Mouse (Mus musculus) retina, postnatal 7 days (tissue): Measurements from ENCODE around the gene Ccdc142.

Source experiments
- DNase-seq: peaks from one replicate; pipeline ENCODE4 v3.0.0-alpha.2; 2012; ENCODE audit warnings: low read depth, low spot score

The Ccdc142 gene

GRCm38 (mm10) chr6:83101316-83101687 lies at the start of gene Ccdc142, which contains the start of gene Gm42688:
Gene Ccdc142 (plus strand): TSS chr6:83101601.
Gene Gm42688 (plus strand): TSS chr6:83101617.
- DNase-seq = peak; percentile 82

- DNase-seq = no peak
Observed at GRCm38 (mm10) chr6:83053136-83053960, 48.1 kb upstream of the Ccdc142 start.

GRCm38 (mm10) chr6:83054074-83054851 lies 47.1 kb upstream of the Ccdc142 start, which contains the start of gene Aup1:
Gene Aup1 (plus strand): TSS chr6:83054521.
- DNase-seq = peak; percentile 98

- no peak for DNase-seq
Observed at GRCm38 (mm10) chr6:83054871-83055431, 46.5 kb upstream of the Ccdc142 start, which contains the start of gene Htra2. Gene Htra2 (minus strand): TSS chr6:83055273.

GRCm38 (mm10) chr6:83057790-83058189 lies 43.6 kb upstream of the Ccdc142 start, which contains the start of gene Dqx1:
Gene Dqx1 (plus strand): TSS chr6:83057844.
- no peak for DNase-seq

- DNase-seq = no peak
Observed at GRCm38 (mm10) chr6:83058725-83059124, 42.7 kb upstream of the Ccdc142 start.

GRCm38 (mm10) chr6:83065995-83066394 lies 35.4 kb upstream of the Ccdc142 start:
- DNase-seq = no peak

- no peak for DNase-seq
Observed at GRCm38 (mm10) chr6:83066441-83066840, 35.0 kb upstream of the Ccdc142 start.

GRCm38 (mm10) chr6:83068221-83068620 lies 33.2 kb upstream of the Ccdc142 start:
- DNase-seq = no peak

- DNase-seq = no peak
Observed at GRCm38 (mm10) chr6:83068706-83069487, 32.5 kb upstream of the Ccdc142 start.

GRCm38 (mm10) chr6:83069488-83070246 lies 31.7 kb upstream of the Ccdc142 start:
- no peak for DNase-seq

- DNase-seq = no peak
Observed at GRCm38 (mm10) chr6:83070247-83070310, 31.3 kb upstream of the Ccdc142 start, which contains the start of gene Tlx2. Gene Tlx2 (minus strand): TSS chr6:83070293.

- no peak for DNase-seq
Observed at GRCm38 (mm10) chr6:83070311-83071219, 30.8 kb upstream of the Ccdc142 start.

- DNase-seq = no peak
Observed at GRCm38 (mm10) chr6:83071220-83071619, 30.2 kb upstream of the Ccdc142 start.

- no peak for DNase-seq
Observed at GRCm38 (mm10) chr6:83074979-83075378, 26.4 kb upstream of the Ccdc142 start.

GRCm38 (mm10) chr6:83077630-83078323 lies 23.6 kb upstream of the Ccdc142 start, which contains the start of gene Pcgf1:
Gene Pcgf1 (plus strand): TSS chr6:83077869.
- DNase-seq = no peak

GRCm38 (mm10) chr6:83078324-83078858 lies 23.0 kb upstream of the Ccdc142 start:
- peak; percentile 98 for DNase-seq

GRCm38 (mm10) chr6:83080210-83080609 lies 21.2 kb upstream of the Ccdc142 start:
- no peak for DNase-seq

GRCm38 (mm10) chr6:83083497-83083896 lies 17.9 kb upstream of the Ccdc142 start:
- no peak for DNase-seq
